Mouse (Mus musculus) midbrain, embryonic 10.5 days (tissue): ENCODE data around the gene Tcf12. TPM values are rescaled to one million over a fixed set of nuclear protein-coding genes. Genes with fewer than 3 reads are reported as not detected.

Experiments used
- DNase-seq: peaks from one replicate; pipeline ENCODE4 v3.0.0-alpha.2; 2017; ENCODE audit warnings: low spot score
- H3K27ac ChIP-seq: fragments of 300-500 bp; sonication (generic); replicated peaks from 2 replicates; pipeline ENCODE4 v1.5.1; 2016; ENCODE audit warnings: mild to moderate bottlenecking
- H3K27me3 ChIP-seq: fragments of 300-500 bp; sonication (generic); 2 replicates; pipeline ENCODE4 v1.6.1; 2016; ENCODE audit warnings: low read depth, mild to moderate bottlenecking; ENCODE audit not compliant: poor library complexity, severe bottlenecking
- H3K36me3 ChIP-seq: fragments of 300-500 bp; sonication (generic); 2 replicates; pipeline ENCODE4 v1.6.1; 2016; ENCODE audit warnings: mild to moderate bottlenecking, moderate library complexity
- H3K4me1 ChIP-seq: fragments of 300-500 bp; sonication (generic); 2 replicates; pipeline ENCODE4 v1.6.1; 2016
- H3K4me3 ChIP-seq: fragments of 300-500 bp; sonication (generic); 2 replicates; pipeline ENCODE4 v1.5.1; 2016; ENCODE audit warnings: mild to moderate bottlenecking, moderate library complexity
- H3K9me3 ChIP-seq: fragments of 300-500 bp; sonication (generic); replicated peaks from 2 replicates; pipeline ENCODE4 v1.6.1; 2016; ENCODE audit warnings: mild to moderate bottlenecking
- WGBS: fragments of 180-500 bp; shearing (Covaris S2); methylation state at CpG from one replicate; pipeline ENCODE4 v1.1.7; 2016; 5-methylcytosine and 5-hydroxymethylcytosine counted together
- polyA plus RNA-seq: library from polyadenylated mRNA; unstranded; fragments of >200 nt; fragmentation: Nextera tagmentation; extraction: Ambion mirVana; gene quantifications from 2 replicates; pipeline ENCODE4 v1.2.1, GENCODE M21; 2016

Tcf12 gene
- polyA plus RNA-seq, 1 experiment from 2014 or later: 165 TPM

DNA sequence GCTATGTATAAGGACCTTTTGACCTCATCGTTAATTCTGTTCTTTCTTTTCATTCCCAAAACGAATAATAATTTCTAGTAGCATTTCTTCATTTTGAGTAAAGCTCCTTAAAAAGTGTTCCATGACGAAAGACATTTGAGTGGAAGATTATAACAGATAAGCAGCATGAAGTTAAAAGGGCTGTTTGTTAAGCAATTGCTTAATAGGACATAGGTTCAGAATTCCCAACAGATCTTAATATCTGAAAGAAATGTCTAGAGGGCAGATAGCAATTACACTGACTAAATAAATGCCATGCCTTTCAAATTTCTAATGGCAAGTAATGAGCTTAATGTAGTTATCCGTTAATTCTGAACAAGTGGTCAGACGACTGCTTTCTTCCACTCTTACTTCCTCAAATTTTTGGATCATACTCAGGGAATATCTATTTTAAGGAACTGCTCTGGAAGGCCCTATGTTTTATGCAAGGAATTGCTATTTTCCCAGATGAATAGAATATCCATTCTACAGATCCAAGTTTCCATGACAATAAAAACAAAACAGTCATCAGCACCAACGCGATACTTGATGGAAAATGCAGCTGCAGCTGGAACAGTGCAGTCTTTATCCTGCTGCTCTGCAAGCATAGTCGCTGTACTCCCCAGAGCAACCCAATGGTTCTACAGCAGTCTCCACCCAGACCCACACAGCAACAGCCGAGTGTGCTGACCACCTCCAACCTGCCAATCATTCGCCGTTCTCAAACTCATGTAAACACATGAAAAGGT lies 152.2 kb downstream of the Tcf12 start:
- peaks cover 5% of the 10 kb centered on the region for H3K4me1 ChIP-seq
- no peaks in the 10 kb centered on the region for H3K27me3 ChIP-seq
- no peaks in the 10 kb centered on the region for H3K9me3 ChIP-seq
- no peaks in the 10 kb centered on the region for H3K36me3 ChIP-seq
- WGBS: 85% methylated on average over 11 of the region's 11 CpGs
- no peak overlapping the region for H3K27ac ChIP-seq
- no peak overlapping the region for H3K4me3 ChIP-seq
- no peak for DNase-seq

DNA sequence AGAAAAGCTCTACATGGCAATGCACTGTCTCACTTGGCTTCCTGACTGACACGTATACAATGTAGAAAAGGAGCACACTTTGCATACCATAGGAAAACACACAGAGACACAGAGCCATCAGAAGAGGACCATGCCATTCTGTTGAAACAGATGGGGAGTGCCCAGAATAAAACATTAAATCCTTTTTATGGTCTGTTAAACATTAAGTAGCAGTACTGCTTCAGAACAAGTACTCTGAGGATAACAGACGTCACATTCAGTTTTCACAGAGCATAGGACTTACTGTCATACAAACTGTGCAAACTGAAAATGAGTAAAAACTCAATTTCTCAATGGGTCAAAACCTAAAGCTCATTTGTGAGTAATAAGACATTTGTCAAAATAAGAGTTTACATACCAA lies 158.5 kb downstream of the Tcf12 start:
- peaks cover 8% of the 10 kb centered on the region; the same call in 1 of the 2 replicates for H3K4me1 ChIP-seq
- DNase-seq: no peak
- H3K27me3 ChIP-seq: no peaks in the 10 kb centered on the region
- no peak overlapping the region for H3K27ac ChIP-seq
- peaks cover 3% of the 10 kb centered on the region for H3K36me3 ChIP-seq
- 86% methylated on average over 2 of the region's 2 CpGs for WGBS
- H3K9me3 ChIP-seq: no peaks in the 10 kb centered on the region
- H3K4me3 ChIP-seq: no peak overlapping the region

- 90% methylated on average over 1 of the region's 1 CpGs for WGBS
- Histone ChIP-seq H3K27ac (no peak overlapping the region), H3K27me3 (no peaks in the 10 kb centered on the region), H3K4me1 (peaks cover 8% of the 10 kb centered on the region; the same call in 1 of the 2 replicates), H3K4me3 (no peak overlapping the region), H3K36me3 (peaks cover 8% of the 10 kb centered on the region), H3K9me3 (no peaks in the 10 kb centered on the region)
- no peak for DNase-seq
These were observed 159.0 kb downstream of the Tcf12 start for GRCm38 (mm10) chr9:71952621-71953076.

GRCm38 (mm10) chr9:71951926-71952325 lies 159.7 kb downstream of the Tcf12 start:
- Histone ChIP-seq H3K27me3 (no peaks in the 10 kb centered on the region), H3K27ac (no peak overlapping the region), H3K9me3 (no peaks in the 10 kb centered on the region), H3K36me3 (peaks cover 11% of the 10 kb centered on the region), H3K4me3 (no peak overlapping the region), H3K4me1 (peaks cover 8% of the 10 kb centered on the region; the same call in 1 of the 2 replicates)
- WGBS: 89% methylated on average over 2 of the region's 2 CpGs
- no peak for DNase-seq

- 90% methylated on average over 4 of the region's 4 CpGs for WGBS
- Histone ChIP-seq H3K9me3 (no peaks in the 10 kb centered on the region), H3K4me1 (peaks cover 8% of the 10 kb centered on the region; the same call in 1 of the 2 replicates)
These were observed 160.3 kb downstream of the Tcf12 start for GRCm38 (mm10) chr9:71951341-71951740.

GRCm38 (mm10) chr9:71944801-71945200 lies 166.9 kb downstream of the Tcf12 start:
- Histone ChIP-seq H3K4me1 (peaks cover 10% of the 10 kb centered on the region), H3K27ac (no peak overlapping the region), H3K4me3 (no peak overlapping the region), H3K36me3 (peaks cover 19% of the 10 kb centered on the region), H3K27me3 (no peaks in the 10 kb centered on the region), H3K9me3 (no peaks in the 10 kb centered on the region)
- no peak for DNase-seq
- WGBS: 93% methylated on average over 4 of the region's 4 CpGs

More at GRCm38 (mm10) chr9:71951341-71951740, 160.3 kb downstream of the Tcf12 start:
- H3K4me3 ChIP-seq: no peak overlapping the region
- H3K36me3 ChIP-seq: peaks cover 11% of the 10 kb centered on the region
- DNase-seq: no peak
- H3K27ac ChIP-seq: no peak overlapping the region
- H3K27me3 ChIP-seq: no peaks in the 10 kb centered on the region

- H3K27ac ChIP-seq: no peak overlapping the region
- no peak overlapping the region for H3K4me3 ChIP-seq
- no peaks in the 10 kb centered on the region for H3K9me3 ChIP-seq
- peaks cover 12% of the 10 kb centered on the region for H3K36me3 ChIP-seq
- peaks cover 10% of the 10 kb centered on the region for H3K4me1 ChIP-seq
- H3K27me3 ChIP-seq: no peaks in the 10 kb centered on the region
- no peak for DNase-seq
These were observed 169.2 kb downstream of the Tcf12 start for GRCm38 (mm10) chr9:71942424-71942823.

DNA sequence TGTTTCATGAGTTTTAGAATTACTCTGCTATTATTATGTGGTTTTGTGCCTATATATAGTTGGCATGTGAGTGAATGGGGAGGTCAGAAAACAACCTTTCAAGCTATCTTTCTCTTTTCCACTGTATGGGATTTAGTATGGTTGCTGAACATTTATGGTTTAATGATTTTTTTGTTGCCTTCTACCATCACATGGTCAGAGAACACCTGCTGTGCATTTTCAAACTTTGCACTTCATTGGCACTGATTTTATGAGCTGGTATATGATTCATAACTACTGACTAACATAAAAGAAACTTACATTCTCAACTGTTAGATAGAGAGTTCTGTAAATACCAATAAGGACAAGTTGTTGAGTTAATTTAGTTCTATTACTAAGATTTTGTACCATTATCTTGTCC lies 171.7 kb downstream of the Tcf12 start:
- H3K4me1 ChIP-seq: peaks cover 10% of the 10 kb centered on the region
- no peaks in the 10 kb centered on the region for H3K9me3 ChIP-seq
- peaks cover 11% of the 10 kb centered on the region; the same call in 1 of the 2 replicates for H3K36me3 ChIP-seq
- no peaks in the 10 kb centered on the region for H3K27me3 ChIP-seq
- H3K27ac ChIP-seq: no peak overlapping the region
- no peak overlapping the region for H3K4me3 ChIP-seq
- DNase-seq: no peak

- H3K27me3 ChIP-seq: no peaks in the 10 kb centered on the region
- H3K27ac ChIP-seq: no peak overlapping the region
- H3K36me3 ChIP-seq: 0 out of 2 replicates have a peak, but pooled peaks cover 3% of the 10 kb centered on the region
- H3K4me3 ChIP-seq: no peak overlapping the region
- H3K9me3 ChIP-seq: no peaks in the 10 kb centered on the region
- H3K4me1 ChIP-seq: no peaks in the 10 kb centered on the region
- 98% methylated on average over 1 of the region's 1 CpGs for WGBS
- DNase-seq: no peak
These were observed 175.5 kb downstream of the Tcf12 start for GRCm38 (mm10) chr9:71936199-71936598.

GRCm38 (mm10) chr9:71934833-71935232 lies 176.8 kb downstream of the Tcf12 start:
- Histone ChIP-seq H3K27me3 (no peaks in the 10 kb centered on the region), H3K36me3 (0 out of 2 replicates have a peak, but pooled peaks cover 3% of the 10 kb centered on the region), H3K4me1 (no peaks in the 10 kb centered on the region), H3K27ac (no peak overlapping the region), H3K9me3 (no peaks in the 10 kb centered on the region), H3K4me3 (no peak overlapping the region)
- 89% methylated on average over 3 of the region's 3 CpGs for WGBS
- DNase-seq: no peak

- no peaks in the 10 kb centered on the region for H3K4me1 ChIP-seq
- DNase-seq: no peak
- H3K9me3 ChIP-seq: no peaks in the 10 kb centered on the region
- no peaks in the 10 kb centered on the region for H3K27me3 ChIP-seq
- no peak overlapping the region for H3K4me3 ChIP-seq
- H3K36me3 ChIP-seq: no peaks in the 10 kb centered on the region
- H3K27ac ChIP-seq: no peak overlapping the region
These were observed 179.7 kb downstream of the Tcf12 start for GRCm38 (mm10) chr9:71931965-71932364.

GRCm38 (mm10) chr9:71931358-71931715 lies 180.3 kb downstream of the Tcf12 start:
- Histone ChIP-seq H3K36me3 (no peaks in the 10 kb centered on the region), H3K27me3 (no peaks in the 10 kb centered on the region), H3K9me3 (no peaks in the 10 kb centered on the region), H3K4me1 (no peaks in the 10 kb centered on the region), H3K27ac (no peak overlapping the region), H3K4me3 (no peak overlapping the region)
- no peak for DNase-seq
- WGBS: 72% methylated on average over 8 of the region's 8 CpGs

DNA sequence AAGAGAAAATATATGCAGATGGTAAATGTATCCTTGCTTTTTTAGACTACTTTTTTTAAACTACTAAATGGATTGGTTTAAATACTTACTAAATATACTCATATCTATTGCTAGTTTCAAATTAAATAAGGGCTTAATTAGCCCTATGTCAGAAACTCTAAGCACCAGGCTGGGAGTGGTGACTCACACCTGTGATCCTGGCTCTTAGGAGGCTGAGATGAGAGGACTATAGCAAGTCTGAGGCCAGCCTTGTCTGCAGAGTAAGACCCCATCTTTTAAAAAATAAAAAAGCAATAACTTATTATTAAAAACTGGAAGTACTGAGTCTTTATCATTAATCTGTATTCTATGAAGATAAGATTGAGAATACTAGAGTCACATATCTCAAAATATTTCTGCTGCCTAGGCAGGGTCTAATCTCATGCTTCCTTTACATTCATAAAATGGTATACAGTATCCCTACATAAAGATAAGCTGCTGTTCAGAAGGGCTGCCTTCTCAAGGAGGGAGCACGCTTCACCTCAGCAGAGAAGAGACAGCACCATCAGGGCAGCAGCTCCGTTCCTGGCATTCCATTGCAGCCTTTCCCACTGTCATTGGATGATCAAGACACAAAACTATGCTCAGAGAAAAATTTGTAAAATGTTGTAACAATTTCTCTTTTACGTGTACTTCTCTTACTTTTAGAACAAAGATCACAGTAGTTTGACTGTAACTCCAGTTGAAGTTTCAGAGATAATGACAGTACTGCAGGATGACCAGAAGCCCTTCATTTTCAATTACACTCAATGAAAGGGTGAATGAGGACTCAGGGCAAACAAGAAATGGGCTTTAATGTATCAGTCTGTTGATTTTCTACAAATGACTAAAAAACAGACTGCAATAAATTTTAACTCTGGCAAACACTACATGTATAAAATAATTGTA lies 181.0 kb downstream of the Tcf12 start:
- no peaks in the 10 kb centered on the region for H3K36me3 ChIP-seq
- H3K27ac ChIP-seq: no peak overlapping the region
- WGBS: 84% methylated on average over 3 of the region's 3 CpGs
- no peak for DNase-seq
- no peaks in the 10 kb centered on the region for H3K4me1 ChIP-seq
- H3K27me3 ChIP-seq: no peaks in the 10 kb centered on the region
- no peak overlapping the region for H3K4me3 ChIP-seq
- no peaks in the 10 kb centered on the region for H3K9me3 ChIP-seq
